Mouse (Mus musculus) embryonic facial prominence, embryonic 12.5 days (tissue): ENCODE data around the gene Ptpre. TPM values are rescaled to one million over a fixed set of nuclear protein-coding genes. Genes with fewer than 3 reads are reported as not detected.

Experiments
- ATAC-seq: fragments of 200-750 bp; cut with Nextera tagmentation; 2 replicates; pipeline ENCODE4 v1.8.0; 2017; ENCODE audit not compliant: insufficient number of reproducible peaks, insufficient read depth, low FRiP score, low TSS enrichment
- H3K27ac ChIP-seq: fragments of 300-500 bp; sonication (generic); 2 replicates; pipeline ENCODE4 v1.5.1; 2016; ENCODE audit warnings: mild to moderate bottlenecking
- H3K27me3 ChIP-seq: fragments of 300-500 bp; sonication (generic); 2 replicates; pipeline ENCODE4 v1.6.1; 2016; ENCODE audit warnings: mild to moderate bottlenecking, moderate library complexity
- H3K36me3 ChIP-seq: fragments of 300-500 bp; sonication (generic); 2 replicates; pipeline ENCODE4 v1.6.1; 2016; ENCODE audit warnings: mild to moderate bottlenecking
- H3K4me1 ChIP-seq: fragments of 300-500 bp; sonication (generic); 2 replicates; pipeline ENCODE4 v1.6.1; 2016
- H3K4me2 ChIP-seq: fragments of 300-500 bp; sonication (generic); replicated peaks from 2 replicates; pipeline ENCODE4 v1.6.1; 2016; ENCODE audit warnings: mild to moderate bottlenecking, moderate library complexity
- H3K4me3 ChIP-seq: fragments of 300-500 bp; sonication (generic); 2 replicates; pipeline ENCODE4 v1.5.1; 2016; ENCODE audit warnings: mild to moderate bottlenecking
- H3K9ac ChIP-seq: fragments of 300-500 bp; sonication (generic); 2 replicates; pipeline ENCODE4 v1.6.1; 2016; ENCODE audit warnings: mild to moderate bottlenecking, moderate library complexity
- H3K9me3 ChIP-seq: fragments of 300-500 bp; sonication (generic); 2 replicates; pipeline ENCODE4 v1.6.1; 2016; ENCODE audit warnings: mild to moderate bottlenecking, moderate library complexity
- WGBS: fragments of 180-500 bp; shearing (Covaris S2); methylation state at CpG from one replicate; pipeline ENCODE4 v1.1.7; 2016; 5-methylcytosine and 5-hydroxymethylcytosine counted together
- polyA plus RNA-seq: library from polyadenylated mRNA; unstranded; fragments of >200 nt; fragmentation: Nextera tagmentation; extraction: Ambion mirVana; gene quantifications from 2 replicates; pipeline ENCODE4 v1.2.1, GENCODE M21; 2016

The Ptpre gene
- polyA plus RNA-seq, 1 experiment from 2014 or later: 2.4 TPM

DNA sequence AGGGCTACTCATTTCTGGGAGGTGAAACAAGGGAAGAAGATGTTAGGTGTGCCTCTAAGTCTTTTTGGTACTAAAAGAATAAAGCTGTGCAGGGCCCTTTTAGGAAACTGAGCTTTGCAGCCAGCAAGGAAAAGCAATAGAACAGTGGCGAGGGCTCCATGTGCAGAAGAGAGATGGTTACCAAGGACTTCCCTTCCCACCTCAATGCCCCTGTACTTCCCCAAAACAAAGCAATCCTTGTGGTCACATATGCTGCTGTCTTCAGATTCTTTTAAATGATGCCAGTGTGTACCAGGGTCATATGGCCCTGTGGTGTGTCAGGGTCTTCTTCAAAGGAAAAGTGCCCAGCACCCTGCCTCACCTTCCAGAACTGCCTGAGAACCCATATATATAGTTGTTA is 167.8 kb downstream of the Ptpre start:
- no peak overlapping the region for H3K27ac ChIP-seq
- no peak overlapping the region for H3K9ac ChIP-seq
- no peak for ATAC-seq
- no peak overlapping the region for H3K4me3 ChIP-seq
- H3K27me3 ChIP-seq: no peaks in the 10 kb centered on the region
- no peak overlapping the region for H3K4me2 ChIP-seq
- no peaks in the 10 kb centered on the region for H3K4me1 ChIP-seq
- peaks cover 87% of the 10 kb centered on the region for H3K36me3 ChIP-seq
- H3K9me3 ChIP-seq: no peaks in the 10 kb centered on the region
- 96% methylated on average over 1 of the region's 1 CpGs for WGBS

DNA sequence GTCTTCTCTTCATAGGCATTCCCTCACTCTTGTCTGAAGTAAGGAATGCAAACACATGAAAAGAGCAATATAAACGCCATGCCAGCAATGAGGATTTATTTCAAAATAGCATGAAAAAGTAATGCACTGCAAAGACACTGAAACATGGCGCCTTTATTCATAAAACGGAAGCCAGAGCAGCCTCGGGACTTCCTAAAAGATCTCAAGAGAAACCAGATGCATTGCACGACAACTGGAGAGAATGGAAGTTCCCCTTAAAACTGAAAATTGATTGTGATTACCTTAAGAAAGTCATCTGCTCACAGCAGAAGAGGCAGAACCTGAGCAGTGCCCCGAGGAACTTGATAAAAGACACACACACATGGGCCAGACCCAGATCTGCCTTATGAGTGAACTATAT is 168.5 kb downstream of the Ptpre start:
- WGBS: 93% methylated on average over 6 of the region's 6 CpGs
- Histone ChIP-seq H3K27me3 (no peaks in the 10 kb centered on the region), H3K9ac (no peak overlapping the region), H3K4me1 (no peaks in the 10 kb centered on the region), H3K4me3 (no peak overlapping the region), H3K36me3 (peaks cover 85% of the 10 kb centered on the region), H3K9me3 (no peaks in the 10 kb centered on the region), H3K27ac (no peak overlapping the region), H3K4me2 (no peak overlapping the region)
- no peak for ATAC-seq

DNA sequence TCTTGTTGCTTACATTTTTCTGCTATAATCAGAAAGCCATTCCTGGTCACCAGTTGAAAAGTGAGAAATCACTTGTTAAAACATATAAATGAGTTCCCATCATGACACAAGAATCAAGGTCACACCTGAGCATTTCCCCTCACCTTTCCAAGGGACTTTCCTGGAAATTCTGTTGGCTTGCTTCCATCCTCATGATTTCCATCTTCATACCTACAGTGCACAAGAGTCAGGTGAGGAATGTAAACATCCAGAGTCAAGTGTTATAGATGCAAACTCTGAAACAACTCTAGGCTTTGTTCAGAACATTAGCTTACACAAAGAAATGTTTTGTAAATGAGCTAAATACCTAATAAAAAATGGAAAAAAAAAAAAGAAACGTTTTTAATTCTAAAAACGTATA is 173.4 kb downstream of the Ptpre start:
- WGBS: 80% methylated on average over 2 of the region's 2 CpGs
- ATAC-seq: no peak
- H3K36me3 ChIP-seq: peaks cover 38% of the 10 kb centered on the region

DNA sequence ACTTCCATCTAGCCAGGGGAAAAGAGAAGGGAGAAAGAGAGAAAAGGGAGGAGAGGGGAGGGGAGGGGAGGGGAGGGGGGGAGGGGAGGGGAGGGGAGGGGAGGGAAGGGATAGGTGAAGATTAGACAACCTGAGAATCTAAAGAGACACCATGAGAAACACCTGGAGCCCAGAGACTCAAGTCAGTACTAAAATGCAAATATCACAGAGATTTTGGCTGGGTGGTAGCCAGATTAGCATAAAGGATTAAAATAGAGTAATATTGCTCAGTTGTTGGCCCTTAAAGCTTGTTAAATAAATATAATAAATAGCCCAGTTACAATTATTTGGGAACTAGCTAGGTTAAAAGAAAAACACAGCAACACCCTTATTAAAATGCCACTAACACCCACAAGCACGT is 175.3 kb downstream of the Ptpre start:
- Histone ChIP-seq H3K4me3 (no peak overlapping the region), H3K4me1 (peaks cover 19% of the 10 kb centered on the region), H3K27ac (no peak overlapping the region), H3K9ac (no peak overlapping the region), H3K27me3 (no peaks in the 10 kb centered on the region), H3K4me2 (peak overlapping the region; percentile 68), H3K36me3 (peaks cover 21% of the 10 kb centered on the region), H3K9me3 (no peaks in the 10 kb centered on the region)
- no peak for ATAC-seq
- WGBS: 87% methylated on average over 1 of the region's 1 CpGs

More for the DNA sequence above, 173.4 kb downstream of the Ptpre start:
- Histone ChIP-seq H3K27me3 (no peaks in the 10 kb centered on the region), H3K9me3 (no peaks in the 10 kb centered on the region), H3K27ac (no peak overlapping the region), H3K4me2 (no peak overlapping the region), H3K9ac (no peak overlapping the region), H3K4me1 (peaks cover 19% of the 10 kb centered on the region), H3K4me3 (no peak overlapping the region)

DNA sequence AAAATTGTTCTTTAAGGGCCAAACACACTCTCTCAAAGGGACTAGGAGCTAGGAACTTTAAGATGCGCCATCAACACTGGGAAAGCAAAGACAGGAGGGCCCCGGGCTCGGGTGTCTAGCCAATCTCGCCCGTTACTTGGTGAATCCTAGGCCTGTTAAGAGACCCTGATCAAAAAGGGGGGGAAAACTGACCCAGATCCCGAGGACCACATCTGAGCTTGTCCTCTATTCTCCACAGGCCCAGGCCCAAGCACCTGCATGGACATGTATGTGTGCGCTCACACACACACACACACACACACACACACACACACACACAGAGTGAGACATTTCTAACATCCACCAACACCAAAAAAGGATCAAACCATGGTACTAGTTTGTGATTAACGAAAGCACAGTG is 176.0 kb downstream of the Ptpre start:
- H3K36me3 ChIP-seq: peaks cover 18% of the 10 kb centered on the region; the same call in 1 of the 2 replicates
- no peaks in the 10 kb centered on the region for H3K9me3 ChIP-seq
- ATAC-seq: no peak
- H3K27me3 ChIP-seq: no peaks in the 10 kb centered on the region
- no peak overlapping the region for H3K27ac ChIP-seq
- H3K4me2 ChIP-seq: peak overlapping the region; percentile 68
- 80% methylated on average over 8 of the region's 8 CpGs for WGBS
- H3K4me3 ChIP-seq: peak overlapping the region; percentile 88; the same call in 1 of the 2 replicates
- H3K4me1 ChIP-seq: peaks cover 19% of the 10 kb centered on the region
- H3K9ac ChIP-seq: no peak overlapping the region

DNA sequence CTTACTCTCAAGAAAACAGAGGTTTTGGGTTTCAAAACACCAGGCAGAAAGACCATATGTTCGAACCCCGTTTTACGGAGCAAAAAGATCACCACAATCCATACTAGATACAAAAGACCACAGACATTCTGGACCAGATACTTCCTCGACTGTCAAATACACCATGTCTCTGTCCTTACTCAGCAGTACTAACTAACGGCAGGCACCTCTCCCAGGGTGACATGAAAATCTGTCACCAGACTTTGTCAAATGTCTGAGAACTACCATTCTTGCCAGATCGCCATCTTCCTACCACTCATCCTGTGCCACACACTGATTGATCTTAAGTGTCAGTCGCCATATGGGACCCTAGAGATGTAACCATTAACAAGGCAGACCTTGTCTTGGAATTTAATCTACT is 177.9 kb downstream of the Ptpre start:
- H3K4me1 ChIP-seq: peaks cover 19% of the 10 kb centered on the region
- peak overlapping the region; percentile 88 for H3K4me3 ChIP-seq
- 1% methylated on average over 7 of the region's 7 CpGs for WGBS
- ATAC-seq: no peak
- H3K9me3 ChIP-seq: no peaks in the 10 kb centered on the region
- peaks cover 4% of the 10 kb centered on the region; the same call in 1 of the 2 replicates for H3K36me3 ChIP-seq
- no peak overlapping the region for H3K27ac ChIP-seq
- H3K27me3 ChIP-seq: no peaks in the 10 kb centered on the region
- peak overlapping the region; percentile 82 for H3K9ac ChIP-seq
- H3K4me2 ChIP-seq: peak overlapping the region; percentile 68

DNA sequence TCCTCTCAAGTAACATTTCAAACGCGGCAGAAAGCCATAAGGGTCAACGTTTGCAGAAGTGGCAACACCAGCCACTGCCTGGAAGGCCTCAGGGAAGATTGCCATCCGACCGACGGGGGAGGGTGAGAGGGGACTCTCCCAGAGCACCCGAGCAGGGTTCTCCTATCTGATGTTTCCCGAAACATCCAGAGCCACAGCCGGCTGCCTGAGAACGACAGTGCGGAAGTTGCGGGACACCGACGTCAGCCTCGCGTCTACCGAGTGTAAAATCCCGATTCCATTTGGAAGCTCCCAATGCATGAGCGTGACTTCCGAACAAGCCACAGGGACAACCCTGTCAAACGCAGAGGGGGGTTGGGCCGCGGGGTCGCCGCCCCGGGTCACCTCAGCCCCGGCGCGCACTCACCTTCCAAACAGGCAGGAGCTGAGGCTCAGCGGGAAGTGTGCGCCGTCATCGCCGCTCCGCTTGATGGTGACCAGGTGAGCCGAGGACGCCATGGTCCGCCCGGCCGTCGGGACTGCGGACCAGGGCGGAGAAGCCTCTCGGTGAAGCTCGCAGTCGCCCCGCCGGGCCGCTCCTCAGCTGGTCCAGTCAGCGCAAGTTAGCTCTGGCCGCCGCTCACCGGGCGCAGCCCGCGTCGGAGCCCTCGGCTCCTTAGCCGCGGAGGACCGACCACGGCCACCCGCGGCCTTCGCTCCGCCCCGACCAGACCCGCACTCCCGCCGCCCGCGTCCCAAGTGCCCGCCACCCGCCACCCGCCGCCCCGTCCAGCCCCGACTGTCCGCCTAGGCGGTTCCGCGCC is 178.6 kb downstream of the Ptpre start, which contains the start of gene Mki67:
Gene Mki67 (minus strand): TSS at position 720 of the 803 bp plus-strand sequence.
- no peaks in the 10 kb centered on the region for H3K36me3 ChIP-seq

DNA sequence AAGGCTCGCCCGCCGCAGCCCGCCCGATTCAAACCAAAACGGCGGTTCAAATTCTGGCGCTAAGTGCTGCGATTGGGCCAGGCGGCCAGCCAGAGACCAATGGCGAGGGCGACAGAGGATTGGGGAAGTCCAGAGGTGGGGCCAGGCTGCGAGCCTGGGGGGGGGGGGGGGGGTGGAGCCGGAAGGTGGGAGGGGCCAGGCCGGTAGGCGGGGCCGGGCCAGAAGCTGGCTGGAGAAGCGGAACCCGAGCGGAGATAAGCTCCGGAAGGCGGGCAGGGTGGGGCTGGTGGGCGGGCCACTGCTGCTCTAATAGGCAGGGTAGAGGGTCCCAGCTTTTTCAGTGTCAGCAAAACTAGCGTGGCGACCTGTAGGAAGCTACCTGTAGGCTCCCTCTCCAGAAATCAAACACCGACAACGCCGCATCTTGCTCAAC is 179.2 kb downstream of the Ptpre start:
- H3K4me2 ChIP-seq: peak overlapping the region; percentile 68
- WGBS: 1% methylated on average over 21 of the region's 28 CpGs
- peak overlapping the region; percentile 88 for H3K4me3 ChIP-seq
- H3K9me3 ChIP-seq: no peaks in the 10 kb centered on the region
- H3K27me3 ChIP-seq: no peaks in the 10 kb centered on the region
- H3K4me1 ChIP-seq: peaks cover 19% of the 10 kb centered on the region
- H3K9ac ChIP-seq: peak overlapping the region; percentile 82
- H3K27ac ChIP-seq: no peak overlapping the region
- no peaks in the 10 kb centered on the region for H3K36me3 ChIP-seq
- ATAC-seq: peak; percentile 97

More for the DNA sequence above, 178.6 kb downstream of the Ptpre start, which contains the start of gene Mki67:
- ATAC-seq: peak; percentile 71; the same call in 1 of the 2 replicates
- Histone ChIP-seq H3K27ac (peak within 1 kb of the TSS; percentile 74), H3K27me3 (no peaks in the 10 kb centered on the region), H3K4me3 (peak within 1 kb of the TSS; percentile 88), H3K9ac (peak within 1 kb of the TSS; percentile 82), H3K4me1 (peaks cover 19% of the 10 kb centered on the region), H3K9me3 (no peaks in the 10 kb centered on the region), H3K4me2 (peak within 1 kb of the TSS; percentile 68)
- WGBS: under 1% methylated on average over 66 of the region's 82 CpGs

DNA sequence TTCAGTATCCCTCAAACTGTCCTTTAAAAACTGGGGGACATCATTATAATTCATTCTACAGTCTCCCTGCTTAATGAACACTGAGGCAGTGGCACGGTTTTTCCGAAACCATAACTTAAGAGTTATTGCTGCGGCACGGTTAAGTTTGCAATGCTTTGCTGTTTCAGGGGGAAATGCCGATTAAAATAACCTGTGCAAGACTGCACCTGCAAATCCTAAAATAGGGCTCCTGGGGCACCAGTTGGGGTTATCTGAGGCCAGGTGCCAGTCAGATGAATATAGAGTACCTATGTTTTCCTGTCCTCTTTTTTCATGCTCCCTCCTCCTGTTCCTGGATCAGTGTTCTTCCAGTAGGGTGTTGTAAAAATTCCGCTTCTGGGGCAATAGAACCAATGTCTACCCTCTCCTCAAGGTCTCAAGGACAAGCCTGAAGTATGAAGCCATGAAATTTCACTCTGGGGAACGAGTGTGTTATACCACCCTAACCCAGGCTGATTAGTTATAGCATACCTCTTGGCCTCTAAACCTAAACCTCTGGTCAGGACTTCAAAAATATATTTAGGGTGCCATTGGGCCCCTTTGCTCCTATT is 179.8 kb downstream of the Ptpre start:
- Histone ChIP-seq H3K4me3 (peak overlapping the region; percentile 88), H3K4me2 (peak overlapping the region; percentile 68), H3K9me3 (no peaks in the 10 kb centered on the region), H3K9ac (peak overlapping the region; percentile 33; the same call in 1 of the 2 replicates), H3K4me1 (peaks cover 19% of the 10 kb centered on the region), H3K27me3 (no peaks in the 10 kb centered on the region), H3K27ac (no peak overlapping the region), H3K36me3 (no peaks in the 10 kb centered on the region)
- ATAC-seq: no peak
- 68% methylated on average over 7 of the region's 7 CpGs for WGBS

DNA sequence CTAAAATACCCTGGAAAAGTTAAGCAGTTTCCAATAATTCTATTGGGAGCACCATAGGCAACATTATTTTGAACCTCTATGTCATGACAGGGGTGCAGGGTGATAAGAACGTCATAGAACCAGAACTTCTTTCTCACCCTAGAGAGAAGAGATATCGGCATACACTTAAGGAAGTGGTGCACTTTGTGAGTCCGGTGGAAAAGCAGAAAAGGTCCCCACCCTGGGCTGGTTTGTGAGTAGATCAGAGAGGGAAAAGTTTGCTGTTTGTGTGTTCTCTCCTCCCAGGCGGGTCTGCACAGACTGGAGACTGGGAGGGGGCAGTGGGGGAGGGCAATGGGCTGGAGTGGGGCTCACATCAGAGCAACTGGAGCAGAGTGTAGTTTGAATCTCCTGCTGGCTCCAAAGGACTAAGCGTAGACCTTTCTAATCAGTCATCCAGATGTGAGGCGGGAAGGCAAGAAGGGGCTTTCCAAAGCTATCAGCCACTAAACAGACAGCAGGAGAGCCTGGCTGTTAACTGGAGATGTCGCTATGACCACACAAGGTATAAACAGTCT is 184.2 kb downstream of the Ptpre start:
- 69% methylated on average over 7 of the region's 7 CpGs for WGBS
- H3K9me3 ChIP-seq: no peaks in the 10 kb centered on the region
- no peak overlapping the region for H3K27ac ChIP-seq
- H3K4me1 ChIP-seq: no peaks in the 10 kb centered on the region
- ATAC-seq: no peak
- H3K36me3 ChIP-seq: no peaks in the 10 kb centered on the region
- H3K27me3 ChIP-seq: no peaks in the 10 kb centered on the region
- no peak overlapping the region for H3K4me2 ChIP-seq
- no peak overlapping the region for H3K9ac ChIP-seq
- no peak overlapping the region for H3K4me3 ChIP-seq

DNA sequence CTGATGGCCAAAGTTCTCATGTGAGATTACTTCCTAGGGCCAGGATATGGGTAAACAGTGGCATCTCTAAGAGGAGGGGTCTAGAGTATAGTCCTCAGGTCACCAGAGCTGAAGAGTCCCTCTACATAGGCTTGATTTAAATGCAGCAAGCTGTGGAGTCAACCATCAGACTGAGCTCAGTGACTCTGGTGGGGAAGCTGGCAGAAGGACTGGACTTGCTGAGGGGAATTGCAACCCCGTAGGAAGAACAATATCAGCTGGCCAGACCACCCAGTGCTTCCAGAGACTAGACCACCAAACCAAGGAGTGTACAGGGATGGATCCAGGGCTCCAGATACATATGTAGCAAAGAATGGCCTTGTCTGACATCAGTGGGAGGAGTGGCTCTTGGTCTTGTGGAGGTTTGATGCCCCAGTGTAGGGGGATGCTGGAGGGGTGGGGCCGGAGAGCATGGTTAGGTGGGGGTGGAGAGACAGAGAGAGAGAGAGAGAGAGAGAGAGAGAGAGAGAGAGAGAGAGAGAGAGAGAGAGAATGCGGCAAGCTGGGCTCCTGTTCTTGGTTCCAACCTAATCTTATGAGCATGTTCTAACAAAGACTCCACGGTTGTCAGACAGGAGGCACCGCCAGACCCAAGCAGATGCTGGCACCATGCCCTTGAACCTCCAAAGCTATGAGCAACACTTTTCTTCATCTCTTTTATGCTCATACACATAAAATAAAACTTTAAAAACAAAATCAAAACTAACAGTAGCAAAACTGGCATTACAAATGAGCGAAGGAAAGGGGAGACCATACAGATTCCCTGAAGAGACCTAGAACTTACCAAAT is 184.9 kb downstream of the Ptpre start:
- Histone ChIP-seq H3K36me3 (no peaks in the 10 kb centered on the region), H3K4me3 (no peak overlapping the region), H3K27ac (no peak overlapping the region), H3K9me3 (no peaks in the 10 kb centered on the region), H3K9ac (no peak overlapping the region), H3K4me1 (no peaks in the 10 kb centered on the region), H3K27me3 (no peaks in the 10 kb centered on the region), H3K4me2 (no peak overlapping the region)
- WGBS: 80% methylated on average over 6 of the region's 6 CpGs
- ATAC-seq: no peak
